Mouse (Mus musculus) CH12.LX (cell line): ENCODE measurements around the gene Phlda1. TPM values are rescaled to one million over a fixed set of nuclear protein-coding genes. Genes with fewer than 3 reads are reported as not detected.

ENCODE experiments used
- DNase-seq: peaks from one replicate; pipeline ENCODE4 v3.0.0-alpha.2; 2013; ENCODE audit errors: extremely low read depth
- H3K27ac ChIP-seq: 2 replicates; pipeline ENCODE4 v1.5.1; 2012; ENCODE audit warnings: low read depth, mild to moderate bottlenecking, control low read depth, moderate library complexity; ENCODE audit not compliant: insufficient read depth
- H3K27me3 ChIP-seq: replicated peaks from 2 replicates; pipeline ENCODE3; 2012; ENCODE audit warnings: inconsistent platforms
- H3K36me3 ChIP-seq, 2 experiments: replicated peaks in 1 of 2; 2 replicates each; pipeline versions ENCODE3 to v1.6.1; 2012; ENCODE audit warnings: inconsistent platforms in 1 of 2, low read length in 1 of 2, mild to moderate bottlenecking in 1 of 2, mixed read lengths in 1 of 2, moderate library complexity in 1 of 2; ENCODE audit not compliant: control insufficient read depth in 1 of 2, insufficient read depth in 1 of 2
- H3K4me1 ChIP-seq, 2 experiments: 2 replicates each; pipeline ENCODE4 v1.6.1; 2012; ENCODE audit warnings: inconsistent platforms in 1 of 2, moderate library complexity in 1 of 2; ENCODE audit not compliant: insufficient read depth in 2 of 2, control insufficient read depth in 1 of 2
- H3K4me2 ChIP-seq: 2 replicates; pipeline ENCODE4 v1.6.1; 2012; ENCODE audit warnings: low read depth, mild to moderate bottlenecking, control low read depth; ENCODE audit not compliant: poor library complexity, insufficient read depth, severe bottlenecking
- H3K4me3 ChIP-seq, 3 experiments: fragments of 150-350 bp in 1 of 3; sonication (generic) in 1 of 3; replicated peaks in 1 of 3; 2 replicates each; pipeline versions ENCODE3 to v1.5.1; 2011 to 2012; ENCODE audit warnings: low read depth in 2 of 3, low read length in 2 of 3, mild to moderate bottlenecking in 2 of 3, moderate library complexity in 2 of 3, control low read depth in 1 of 3, improper control_type of control experiment in 1 of 3, inconsistent platforms in 1 of 3, mixed read lengths in 1 of 3; ENCODE audit not compliant: poor library complexity in 1 of 3
- H3K79me2 ChIP-seq: replicated peaks from 2 replicates; pipeline ENCODE4 v1.6.1; 2012; ENCODE audit warnings: mild to moderate bottlenecking, moderate library complexity; ENCODE audit not compliant: control insufficient read depth, poor library complexity, insufficient read depth, severe bottlenecking; ENCODE audit errors: extremely low read depth
- H3K9ac ChIP-seq: 2 replicates; pipeline ENCODE4 v1.6.1; 2012; ENCODE audit warnings: low read depth, mild to moderate bottlenecking, control low read depth, moderate library complexity; ENCODE audit not compliant: insufficient read depth
- H3K9me3 ChIP-seq: replicated peaks from 2 replicates; pipeline ENCODE3; 2012; ENCODE audit warnings: low read length, inconsistent platforms, mixed read lengths
- BHLHE40 ChIP-seq: IDR thresholded peaks from 2 replicates; pipeline ENCODE4 v1.6.1; 2011; ENCODE audit warnings: mild to moderate bottlenecking, low read depth, low read length, improper control_type of control experiment
- CHD2 ChIP-seq: IDR thresholded peaks from 2 replicates; pipeline ENCODE4 v1.6.1; 2011; ENCODE audit warnings: low read length, improper control_type of control experiment
- CTCF ChIP-seq, 2 experiments: IDR thresholded peaks in 1 of 2; conservative IDR thresholded peaks in 1 of 2; 2 replicates each; pipeline ENCODE4 v1.5.1; 2011 to 2012; ENCODE audit warnings: low read depth in 2 of 2, low read length in 2 of 2, improper control_type of control experiment in 1 of 2, inconsistent platforms in 1 of 2, mild to moderate bottlenecking in 1 of 2, moderate library complexity in 1 of 2
- E2F4 ChIP-seq: IDR thresholded peaks from 2 replicates; pipeline ENCODE4 v1.6.1; 2011; ENCODE audit warnings: low read depth, low read length, improper control_type of control experiment; ENCODE audit not compliant: insufficient replicate concordance
- HCFC1 ChIP-seq: IDR thresholded peaks from 2 replicates; pipeline ENCODE4 v1.6.1; 2012; ENCODE audit warnings: low read depth, mild to moderate bottlenecking, inconsistent platforms, low read length, improper control_type of control experiment
- JUND ChIP-seq: conservative IDR thresholded peaks from 2 replicates; pipeline ENCODE4 v1.6.1; 2011; ENCODE audit warnings: low read depth, low read length, improper control_type of control experiment
- MAX ChIP-seq: IDR thresholded peaks from 2 replicates; pipeline ENCODE4 v1.6.1; 2011; ENCODE audit warnings: low read length, improper control_type of control experiment
- MYC ChIP-seq: IDR thresholded peaks from 2 replicates; pipeline ENCODE4 v1.6.1; 2011; ENCODE audit warnings: low read depth, mild to moderate bottlenecking, improper control_type of control experiment, low read length
- POLR2A ChIP-seq: IDR thresholded peaks from 2 replicates; pipeline ENCODE4 v1.6.1; 2011; ENCODE audit warnings: low read depth, mild to moderate bottlenecking, improper control_type of control experiment, low read length
- RCOR1 ChIP-seq: conservative IDR thresholded peaks from 2 replicates; pipeline ENCODE4 v1.6.1; 2012; ENCODE audit warnings: low read depth, mild to moderate bottlenecking, inconsistent platforms, low read length, improper control_type of control experiment
- SIN3A ChIP-seq: IDR thresholded peaks from 2 replicates; pipeline ENCODE4 v1.6.1; 2012; ENCODE audit warnings: low read length, improper control_type of control experiment, inconsistent platforms
- SMC3 ChIP-seq: IDR thresholded peaks from 2 replicates; pipeline ENCODE4 v1.6.1; 2011; ENCODE audit warnings: low read depth, low read length, improper control_type of control experiment
- TBP ChIP-seq: conservative IDR thresholded peaks from 2 replicates; pipeline ENCODE4 v1.6.1; 2011; ENCODE audit warnings: low read depth, low read length, improper control_type of control experiment
- USF2 ChIP-seq: conservative IDR thresholded peaks from 2 replicates; pipeline ENCODE4 v1.6.1; 2011; ENCODE audit warnings: low read depth, low read length, improper control_type of control experiment
- ZNF384 ChIP-seq: IDR thresholded peaks from 2 replicates; pipeline ENCODE4 v1.6.1; 2012; ENCODE audit warnings: low read depth, low read length, improper control_type of control experiment, inconsistent platforms
- dilution Hi-C: fragments of 300-500 bp; cut with MboI; formaldehyde crosslinking; loops from 2 replicates; pipeline ENCODE4 v1.14.3; 2020; ENCODE audit warnings: low sequenced_read_pairs; ENCODE audit not compliant: extremely low pct_unique_long_range_greater_than_20kb, extremely low pct_ligation_motif_present
- in situ Hi-C: fragments of 300-500 bp; cut with MboI; formaldehyde crosslinking; loops from 3 replicates; pipeline ENCODE4 v1.14.3; 2019; ENCODE audit warnings: low sequenced_read_pairs, low pct_ligation_motif_present, low pct_unique_long_range_greater_than_20kb, mixed read lengths
- polyA plus RNA-seq: library from polyadenylated mRNA; unstranded; fragments of >175 nt; gene quantifications from 2 replicates; pipeline ENCODE4 v1.2.1, GENCODE M21; 2012; ENCODE audit warnings: low read depth; ENCODE audit not compliant: insufficient read length
- total RNA-seq, 2 experiments: library from RNA; depleted of rRNA; stranded (reverse); fragments of 300-350 nt in 1 of 2; fragments of >200 nt in 1 of 2; gene quantifications; 2 replicates each; pipeline ENCODE4 v1.2.3; 2012 to 2014

Phlda1 gene
- total and polyA plus RNA-seq, 3 experiments: 1.9 to 11.6 (median 2.1) TPM

- Histone ChIP-seq H3K27me3 (no peaks in the 10 kb centered on the region), H3K79me2 (no peaks in the 10 kb centered on the region), H3K4me3 (no peak overlapping the region)
- TF ChIP-seq SIN3A: no peak
- TF ChIP-seq JUND: no peak
- TF ChIP-seq E2F4: no peak
- no peak for TF ChIP-seq CHD2
- no peak for TF ChIP-seq USF2
- TF ChIP-seq RCOR1: no peak
- TF ChIP-seq POLR2A: no peak
- TF ChIP-seq, all 38 proteins: peak for 0
- Histone ChIP-seq H3K4me2 (peak overlapping the region; percentile 1), H3K36me3 (no peaks in the 10 kb centered on the region), H3K27ac (no peak overlapping the region), H3K9ac (no peak overlapping the region), H3K4me1 (peaks cover 3 to 25% of the 10 kb centered on the region in 2 experiments; a peak in 3 of 4 replicates), H3K9me3 (peaks cover 3% of the 10 kb centered on the region)
- DNase-seq: no peak
- dilution Hi-C loops: no loop called here
- in situ Hi-C loops: no loop called here
These were observed 47.6 kb downstream of the Phlda1 start for GRCm38 (mm10) chr10:111553695-111554094.

DNA sequence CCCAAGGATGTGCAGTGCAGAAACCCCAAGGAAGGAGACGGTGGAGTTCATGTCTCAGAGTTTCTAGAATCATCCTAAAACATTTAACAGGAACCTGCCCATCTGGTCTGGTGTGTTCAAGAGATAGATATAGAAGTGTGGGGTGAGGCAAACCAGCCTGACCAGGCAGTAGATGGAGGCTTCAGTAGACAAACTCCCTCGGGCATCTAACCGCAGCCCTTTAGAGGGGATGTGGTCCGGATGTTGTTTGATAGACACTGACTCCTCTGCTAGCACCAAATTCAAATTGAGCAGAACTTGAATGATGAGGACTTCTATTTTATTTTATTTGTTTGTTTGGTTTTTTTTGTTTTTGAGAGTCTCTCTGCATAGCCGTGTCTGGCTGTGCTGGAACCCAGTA, 48.6 kb downstream of the Phlda1 start:
- H3K36me3 ChIP-seq: no peaks in the 10 kb centered on the region
- TF ChIP-seq MAX: no peak
- TF ChIP-seq SMC3: no peak
- no peak for TF ChIP-seq BHLHE40
- TF ChIP-seq, all 38 proteins: peak for 0
- in situ Hi-C loops (no loop called here), dilution Hi-C loops (no loop called here)
- Histone ChIP-seq H3K4me1 (peaks cover 3 to 26% of the 10 kb centered on the region in 2 experiments; a peak in 3 of 4 replicates), H3K4me2 (no peak overlapping the region), H3K27ac (no peak overlapping the region), H3K79me2 (no peaks in the 10 kb centered on the region), H3K9ac (no peak overlapping the region), H3K9me3 (peaks cover 3% of the 10 kb centered on the region), H3K4me3 (no peak overlapping the region), H3K27me3 (no peaks in the 10 kb centered on the region)
- peak; percentile 30 for DNase-seq

- no peaks in the 10 kb centered on the region for H3K27me3 ChIP-seq
- no peak overlapping the region for H3K4me2 ChIP-seq
- TF ChIP-seq TBP: no peak
- no peak for TF ChIP-seq MYC
- no peak for TF ChIP-seq HCFC1
- TF ChIP-seq CTCF (conservative IDR thresholded peaks at IDR 0.05 in 1 of 2, IDR thresholded peaks at IDR 0.05 in 1 of 2; ENCODE audit: low read depth in 2 of 2, low read length in 2 of 2): no peak
- TF ChIP-seq ZNF384: no peak
- TF ChIP-seq RCOR1: no peak
- peaks cover 6 to 26% of the 10 kb centered on the region in 2 experiments; a peak in 3 of 4 replicates for H3K4me1 ChIP-seq
- no peak overlapping the region for H3K9ac ChIP-seq
- H3K9me3 ChIP-seq: peaks cover 3% of the 10 kb centered on the region
- no peak overlapping the region for H3K4me3 ChIP-seq
- in situ Hi-C loops (no loop called here), dilution Hi-C loops (no loop called here)
- DNase-seq: no peak
- H3K79me2 ChIP-seq: no peaks in the 10 kb centered on the region
- no peaks in the 10 kb centered on the region for H3K36me3 ChIP-seq
- no peak overlapping the region for H3K27ac ChIP-seq
These were observed 52.1 kb downstream of the Phlda1 start for GRCm38 (mm10) chr10:111558211-111558610.

Other genes with a start within 250 kb of the Phlda1 start
- gene Bbs10, start 207.6 kb upstream of the Phlda1 start, total RNA-seq (2012; rRNA removed): 4.1 and 4.5 TPM in 2 replicates
- gene Bbs10, start 207.6 kb upstream of the Phlda1 start, total RNA-seq (2014; rRNA removed): 4.8 and 6.0 TPM in 2 replicates
- gene Bbs10, start 207.6 kb upstream of the Phlda1 start, polyA plus RNA-seq: 2.2 and 3.0 TPM in 2 replicates
- gene Nap1l1, start 33.1 kb upstream of the Phlda1 start, total RNA-seq (2012; rRNA removed): 196 and 231 TPM in 2 replicates
- gene Nap1l1, start 33.1 kb upstream of the Phlda1 start, total RNA-seq (2014; rRNA removed): 360 and 392 TPM in 2 replicates
- 1,279 and 1,342 TPM in 2 replicates for gene Nap1l1, start 33.1 kb upstream of the Phlda1 start, polyA plus RNA-seq